Mouse (Mus musculus): ENCODE results near the gene Atad3a.
"Not testable (repeated sequence)": the region's sequence is repeated elsewhere in the genome, so short reads cannot be mapped to it uniquely, and the experiment has no call there.

Atad3a gene

GRCm38 (mm10) chr4:155774971-155775740 is 14.3 kb upstream of the Atad3a start:
- DNase-seq: no peak

- DNase-seq: peak; percentile 70 to 75
Observed at GRCm38 (mm10) chr4:155774280-155774754, 13.4 kb upstream of the Atad3a start, which contains the start of gene Vwa1. TSS of gene Vwa1 (minus strand) at chr4:155774698.

- DNase-seq: no peak
Observed at GRCm38 (mm10) chr4:155773335-155774078, 12.6 kb upstream of the Atad3a start.

GRCm38 (mm10) chr4:155772786-155773185 is 11.9 kb upstream of the Atad3a start:
- no peak for DNase-seq

DNA sequence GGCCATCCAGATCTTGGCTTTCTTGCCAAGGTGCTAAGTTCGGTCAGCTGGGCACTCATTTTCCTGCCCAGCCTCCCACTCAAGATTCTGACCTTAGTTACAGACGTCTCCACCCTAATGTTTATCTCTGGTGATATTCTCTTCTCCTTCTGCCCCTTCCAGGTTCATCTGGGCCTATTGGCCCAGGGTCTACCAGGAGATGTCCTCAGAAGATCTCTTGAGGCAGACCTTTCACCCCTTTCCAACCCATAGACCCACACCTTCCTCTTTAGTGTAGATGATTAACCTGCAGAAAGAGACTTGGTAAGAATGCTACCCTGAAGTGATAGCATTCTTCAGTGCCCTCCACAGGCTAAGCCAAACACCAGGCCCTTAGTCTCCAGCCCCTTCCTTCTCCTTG is 10.8 kb upstream of the Atad3a start:
- DNase-seq: no peak

DNA sequence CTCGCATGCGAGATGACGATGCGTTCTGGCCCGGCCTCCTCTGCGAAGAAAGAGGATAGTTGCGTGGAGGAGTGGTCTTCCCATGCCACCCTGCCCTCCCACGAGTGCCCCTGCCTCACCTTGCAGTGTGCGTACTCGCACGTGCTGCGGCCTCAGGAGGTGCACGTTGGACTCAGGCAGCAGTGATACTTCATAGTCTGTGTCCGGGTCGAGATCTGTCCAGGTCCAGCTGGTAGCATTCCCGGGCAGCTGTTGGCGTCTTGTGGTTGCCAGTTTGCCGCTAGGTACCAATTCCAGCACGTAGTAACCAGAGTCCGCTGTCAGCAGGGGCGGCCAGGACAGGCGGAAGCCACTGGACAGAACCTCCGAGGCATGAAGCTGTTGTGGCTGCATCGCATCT is 9.7 kb upstream of the Atad3a start:
- no peak for DNase-seq

DNA sequence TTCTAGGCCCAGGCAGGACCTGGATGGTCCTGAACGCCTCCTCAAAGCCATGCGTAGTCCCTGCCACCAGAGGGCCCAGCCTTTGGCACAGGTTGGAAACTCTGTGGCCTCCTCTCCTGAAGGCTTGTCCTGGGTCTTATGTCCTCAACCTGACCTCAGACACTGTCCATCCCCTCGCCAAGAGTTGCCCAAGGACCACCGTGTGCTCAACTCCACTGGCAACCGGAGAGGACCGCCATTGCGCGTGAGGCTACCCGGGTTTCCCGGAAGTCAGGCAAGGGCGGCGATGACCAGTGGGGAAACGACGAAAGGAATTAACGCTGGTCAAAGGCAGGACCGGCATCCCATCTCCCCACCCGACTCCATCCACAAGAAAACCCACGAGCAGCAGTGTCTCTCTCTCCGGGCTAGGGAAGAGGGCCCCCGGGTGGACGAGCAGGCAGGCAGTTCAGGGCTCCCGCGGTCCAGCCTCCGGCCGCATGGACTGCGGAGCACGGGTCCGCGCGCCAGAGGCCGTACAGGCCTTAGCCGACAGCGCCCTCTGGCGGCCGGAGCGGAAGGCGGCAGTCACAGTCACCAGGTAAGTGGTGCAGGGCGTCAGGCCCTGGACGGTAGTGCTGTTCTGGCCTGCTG is 9.1 kb upstream of the Atad3a start:
- peak; percentile 54 to 60 for DNase-seq

DNA sequence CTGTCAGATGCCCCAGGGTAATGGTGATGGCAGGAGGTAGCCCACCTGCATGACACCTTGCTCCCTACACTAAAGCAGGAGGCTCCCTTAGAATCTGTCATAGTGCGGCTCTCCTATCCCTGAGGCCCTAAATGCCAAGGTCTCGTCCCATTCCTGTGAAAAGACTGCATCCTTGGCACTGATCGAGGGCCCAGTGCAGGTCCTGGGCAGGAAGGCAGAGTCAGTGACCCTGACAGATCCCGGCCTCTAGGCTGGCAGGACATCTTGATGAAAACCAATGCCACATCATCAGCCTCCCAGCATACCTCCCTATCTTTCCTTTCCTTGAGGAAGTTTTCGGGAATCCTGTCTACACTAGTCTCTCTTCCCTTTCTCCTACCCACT is 8.6 kb upstream of the Atad3a start:
- DNase-seq: no peak

GRCm38 (mm10) chr4:155762357-155762756 is 1.5 kb upstream of the Atad3a start:
- no peak for DNase-seq

GRCm38 (mm10) chr4:155761356-155762099 is 635 bp upstream of the Atad3a start:
- DNase-seq: no peak

DNA sequence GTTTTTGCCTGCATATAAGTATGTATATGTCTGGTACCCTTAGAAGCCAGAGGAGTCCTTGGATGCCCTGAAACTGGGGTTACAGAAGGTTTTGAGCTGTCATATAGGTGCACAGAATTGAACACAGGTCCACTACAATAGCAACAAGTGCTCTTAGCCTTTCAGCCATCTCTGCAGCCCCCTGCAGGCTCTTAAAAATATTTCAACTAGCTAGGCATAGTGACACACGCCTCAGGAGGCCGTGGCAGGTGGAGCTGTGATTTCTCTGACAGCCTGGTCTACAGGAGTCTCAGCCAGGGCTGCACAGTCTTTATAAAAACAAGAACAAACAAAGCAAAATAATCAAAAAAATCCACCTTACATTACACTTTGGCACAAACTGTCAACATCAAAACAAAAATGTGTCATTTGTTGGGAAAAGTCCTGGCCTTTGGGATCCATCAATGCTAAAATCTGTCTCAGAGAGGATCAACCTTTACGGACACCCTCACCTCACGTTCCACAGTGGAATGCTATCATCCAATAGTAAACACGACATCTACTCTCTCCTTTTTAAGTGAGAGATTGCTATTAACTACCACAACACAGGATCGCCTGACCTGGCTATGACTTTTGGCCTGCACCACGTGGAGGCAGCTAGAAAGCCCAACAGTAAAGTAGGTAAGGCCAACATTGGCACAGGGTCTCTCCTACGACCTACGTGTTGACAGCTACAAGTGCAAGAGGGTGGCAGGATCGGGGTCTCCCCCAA is 856 bp downstream of the Atad3a start:
- no peak for DNase-seq

DNA sequence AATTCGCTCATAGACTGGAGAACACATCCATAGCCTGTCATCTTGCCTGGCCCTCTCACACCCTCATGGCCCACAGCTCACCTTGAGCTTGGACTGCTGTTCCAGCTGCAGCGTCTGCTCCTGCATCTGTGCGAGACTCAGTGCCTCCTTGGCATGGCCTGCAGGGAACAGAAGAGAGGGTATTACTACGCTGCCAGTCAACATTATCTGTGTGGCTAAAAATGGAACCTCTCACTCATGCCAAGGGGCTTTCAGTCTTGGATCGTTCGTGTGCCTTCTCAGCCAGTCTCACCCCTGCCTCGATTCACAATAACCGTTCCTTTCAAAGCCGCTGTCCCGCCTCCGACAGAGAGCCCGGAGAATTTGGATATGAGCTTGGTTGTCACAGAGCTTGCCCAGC is 3.9 kb downstream of the Atad3a start:
- DNase-seq: no peak

- DNase-seq: no peak
Observed at GRCm38 (mm10) chr4:155746575-155747490, 14.1 kb downstream of the Atad3a start.

GRCm38 (mm10) chr4:155746036-155746548 is 14.8 kb downstream of the Atad3a start:
- DNase-seq: no peak

DNA sequence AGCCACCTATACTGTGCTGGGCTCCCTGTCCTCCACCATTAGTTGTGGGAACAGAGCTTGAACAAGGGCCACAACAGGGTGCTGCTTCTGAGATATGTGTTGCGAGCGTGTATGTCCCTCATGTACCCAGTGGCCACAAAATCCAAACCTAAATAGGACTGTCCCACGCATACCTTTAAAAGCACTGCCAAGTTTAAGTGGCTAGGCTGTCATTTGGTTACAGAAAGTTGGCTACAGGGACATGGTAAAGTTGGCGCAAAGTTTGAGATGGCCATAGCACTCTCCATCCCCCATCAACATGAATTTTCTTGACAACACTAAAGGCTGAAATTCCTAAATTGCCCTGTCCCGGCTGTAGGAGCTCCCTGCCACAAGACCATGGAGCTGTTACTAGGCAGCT is 15.8 kb downstream of the Atad3a start:
- no peak for DNase-seq

- no peak for DNase-seq
Observed at GRCm38 (mm10) chr4:155744474-155744873, 16.4 kb downstream of the Atad3a start.

GRCm38 (mm10) chr4:155742684-155743083 is 18.2 kb downstream of the Atad3a start:
- no peak for DNase-seq

DNA sequence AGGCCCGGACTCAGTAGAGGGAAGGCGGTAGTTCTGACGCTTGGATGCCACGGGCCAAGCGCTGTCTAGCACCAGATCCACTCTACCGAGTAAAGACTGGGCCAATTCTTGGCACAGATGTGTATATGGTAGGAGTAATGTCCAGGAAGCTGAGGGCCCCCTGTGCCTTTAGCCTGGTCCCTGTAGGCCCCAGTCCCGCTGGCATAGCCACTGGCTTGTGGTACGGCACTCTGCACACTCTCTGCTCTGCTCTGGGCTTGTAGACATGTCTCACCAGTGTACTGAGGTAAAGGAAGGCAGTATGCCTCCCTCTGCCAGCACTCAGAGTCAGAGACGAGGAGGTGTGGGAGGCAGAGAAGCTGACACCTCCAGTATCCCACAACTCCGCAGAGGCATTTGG is 20.2 kb downstream of the Atad3a start:
- not testable (repeated sequence) for DNase-seq

DNA sequence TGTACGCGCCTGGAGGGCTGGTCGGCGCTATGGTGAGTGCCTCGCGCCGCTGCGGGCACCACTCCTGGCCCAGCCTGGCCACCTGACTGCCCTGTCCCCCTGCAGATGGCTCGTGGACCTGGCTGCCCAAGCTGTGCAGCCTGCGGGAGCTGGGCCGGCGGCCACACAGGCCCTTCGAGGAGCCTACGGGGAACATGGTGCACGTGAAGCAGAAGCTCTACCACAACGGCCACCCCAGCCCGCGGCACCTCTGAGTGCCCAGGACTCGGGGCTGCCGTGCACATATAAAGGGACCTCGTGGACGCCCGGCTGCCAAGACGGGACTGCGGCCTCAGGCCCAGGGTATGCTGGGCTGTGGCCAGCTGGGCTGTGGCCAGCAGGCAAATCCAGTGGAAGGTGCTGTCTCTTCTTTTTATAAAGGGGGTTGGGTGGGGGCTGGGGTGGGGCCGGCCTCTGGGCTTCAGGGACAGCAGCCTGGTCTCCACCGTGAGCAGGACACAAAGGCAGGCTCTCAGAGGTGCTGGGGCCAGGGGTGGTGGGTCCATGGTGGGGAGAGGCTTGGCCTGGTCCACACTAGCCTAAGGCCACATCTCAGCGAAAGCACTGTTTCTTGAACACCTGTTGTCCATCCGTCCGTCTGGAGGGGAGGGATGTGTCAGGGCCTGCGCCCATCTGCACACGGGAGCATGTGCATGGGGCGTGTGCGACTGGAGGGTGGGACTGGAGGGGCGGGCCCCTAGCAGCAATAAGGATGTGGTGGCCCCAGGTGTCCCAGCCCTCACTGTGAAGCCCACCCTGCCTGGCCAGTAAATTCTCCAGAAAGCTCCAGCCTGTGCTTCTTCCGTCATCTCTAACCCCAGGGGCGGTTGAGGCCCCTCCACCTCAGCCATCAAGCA is 20.9 kb downstream of the Atad3a start:
- DNase-seq: no peak

DNA sequence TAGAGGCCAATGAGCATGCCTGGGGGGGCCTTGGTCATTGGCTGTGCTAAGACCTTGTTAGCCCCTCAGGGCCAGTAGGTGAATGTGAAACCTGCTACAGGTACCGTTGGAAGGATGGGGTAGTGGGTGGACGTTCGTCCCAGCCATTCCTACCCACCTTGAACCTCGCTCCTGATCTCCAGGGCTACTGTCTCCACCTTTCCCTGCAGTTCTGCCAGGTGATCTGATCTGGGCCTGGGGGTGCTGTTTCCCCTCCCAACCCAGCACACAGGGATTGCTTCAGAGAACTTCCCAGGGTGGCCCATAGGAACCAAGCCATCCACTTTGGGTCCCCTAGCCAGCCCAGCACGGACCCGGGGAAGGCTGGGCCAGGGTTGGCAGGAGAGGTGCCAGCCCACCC is 21.7 kb downstream of the Atad3a start:
- no peak for DNase-seq
